Mouse (Mus musculus) gastrocnemius, postnatal 10 days (tissue): ENCODE results near the gene Rapgef4. TPM values are rescaled to one million over a fixed set of nuclear protein-coding genes. Genes with fewer than 3 reads are reported as not detected.
A peak's percentile ranks its signal among the peaks of the same experiment; 100 is the strongest.

ENCODE experiments used
- DNase-seq: peaks from one replicate; pipeline ENCODE4 v3.0.0; 2021; ENCODE audit warnings: mixed read lengths
- total RNA-seq, 2 experiments: library from RNA; stranded (reverse); gene quantifications; 2 replicates each; pipeline ENCODE4 v1.2.3; 2021

The Rapgef4 gene
- total RNA-seq, 2 experiments from 2014 or later = 2.4 to 4.4 TPM

DNA sequence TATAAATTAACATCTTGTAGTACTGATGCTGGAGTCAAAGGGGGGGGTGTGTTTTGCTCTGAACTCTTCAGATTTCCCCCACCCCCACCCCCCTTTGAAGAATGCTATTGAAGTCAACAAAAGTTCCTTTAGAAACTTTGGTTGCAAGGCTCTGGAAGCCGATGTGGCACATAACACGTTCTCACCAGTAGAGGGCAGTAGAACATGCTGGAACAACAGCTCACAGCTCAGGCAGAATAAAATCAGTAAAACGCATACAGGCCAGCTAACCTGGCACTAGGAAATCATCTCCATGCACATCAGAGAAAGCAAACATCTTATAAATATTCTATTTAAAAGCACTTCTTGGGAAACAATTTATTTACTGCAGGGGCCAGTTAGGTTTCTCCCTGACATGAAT is 253.9 kb downstream of the Rapgef4 start:
- DNase-seq = peak; percentile 61

DNA sequence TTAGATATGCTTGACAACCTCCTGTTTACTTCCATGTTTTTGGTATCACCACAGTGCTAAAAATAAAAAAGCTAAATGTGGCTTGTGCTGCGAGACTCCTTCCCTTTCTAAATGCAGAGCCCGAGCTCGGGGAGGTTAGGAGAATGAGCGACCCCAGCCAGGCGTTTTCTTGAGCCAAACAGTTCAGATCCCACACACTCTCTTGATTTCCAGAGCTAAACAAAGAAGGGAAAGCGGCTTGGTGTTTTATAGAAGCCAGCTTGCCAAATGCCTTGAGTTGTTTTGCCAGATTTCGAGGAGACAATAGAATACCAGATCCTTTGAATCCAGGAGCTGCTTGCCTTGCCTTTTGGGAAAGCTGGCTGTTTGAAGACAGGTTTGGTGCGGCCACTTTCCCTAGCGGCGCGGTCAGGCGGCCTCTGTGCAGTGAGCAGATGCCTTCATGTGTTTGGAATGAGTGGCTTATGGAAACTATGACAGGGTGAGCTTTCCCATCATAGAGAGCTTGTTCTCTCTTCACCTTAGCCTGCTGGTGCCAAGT is 254.4 kb downstream of the Rapgef4 start:
- DNase-seq = peak; percentile 27

DNA sequence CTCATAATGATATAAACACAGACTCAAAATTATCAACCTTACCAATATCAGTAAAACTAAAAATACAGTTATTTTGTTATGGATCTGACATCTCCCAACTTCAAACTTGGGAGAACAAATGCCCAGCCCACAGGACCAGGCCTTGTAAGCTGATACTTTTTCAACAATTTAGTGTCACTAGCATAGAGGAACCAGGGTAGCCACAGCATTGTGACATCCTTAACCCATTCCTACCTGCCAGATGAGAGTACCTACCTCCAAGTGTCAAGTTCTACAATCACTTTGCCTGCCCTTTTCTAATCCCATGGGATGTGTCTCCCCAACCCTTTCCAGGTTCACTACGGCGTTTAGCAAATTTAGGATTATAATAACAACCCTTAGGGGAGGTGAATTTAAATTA is 257.4 kb downstream of the Rapgef4 start:
- no peak for DNase-seq

DNA sequence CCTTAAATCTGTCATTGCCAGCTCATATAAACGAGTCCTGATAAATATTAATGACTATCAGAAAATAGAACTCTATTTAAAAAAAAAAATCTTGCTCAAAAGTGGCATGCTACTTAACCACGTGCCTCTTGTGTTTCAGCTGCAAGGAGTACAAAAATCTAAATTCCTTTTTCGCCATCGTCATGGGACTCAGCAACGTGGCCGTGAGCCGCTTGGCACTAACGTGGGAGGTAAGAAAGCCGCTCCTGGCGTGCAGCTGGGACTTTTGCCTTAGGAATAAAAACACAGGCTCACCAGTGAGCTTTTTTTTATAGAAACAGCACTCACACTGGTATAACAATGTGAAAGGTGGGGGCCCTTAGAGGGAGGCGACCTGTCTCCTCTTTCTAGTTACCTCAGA is 257.9 kb downstream of the Rapgef4 start:
- no peak for DNase-seq

DNA sequence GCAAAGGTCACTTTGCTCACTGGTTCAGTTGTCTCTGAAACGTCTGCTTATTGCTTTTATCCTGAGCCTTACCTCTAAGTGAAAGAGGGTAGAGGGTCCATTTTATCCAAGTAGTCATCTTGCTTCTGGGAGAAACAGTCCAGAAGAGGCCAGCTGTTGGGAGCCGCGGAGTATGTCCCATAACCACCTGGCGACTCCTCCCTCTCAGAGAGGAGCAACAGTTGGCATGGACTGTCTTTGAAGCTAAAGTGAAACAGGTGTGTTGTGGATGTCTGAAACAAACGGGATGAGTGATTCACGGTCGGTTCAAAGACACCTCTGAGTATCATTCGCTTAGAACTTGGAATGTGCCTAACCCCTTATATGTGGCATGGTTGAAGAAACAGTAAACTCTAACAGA is 258.4 kb downstream of the Rapgef4 start:
- DNase-seq = no peak

DNA sequence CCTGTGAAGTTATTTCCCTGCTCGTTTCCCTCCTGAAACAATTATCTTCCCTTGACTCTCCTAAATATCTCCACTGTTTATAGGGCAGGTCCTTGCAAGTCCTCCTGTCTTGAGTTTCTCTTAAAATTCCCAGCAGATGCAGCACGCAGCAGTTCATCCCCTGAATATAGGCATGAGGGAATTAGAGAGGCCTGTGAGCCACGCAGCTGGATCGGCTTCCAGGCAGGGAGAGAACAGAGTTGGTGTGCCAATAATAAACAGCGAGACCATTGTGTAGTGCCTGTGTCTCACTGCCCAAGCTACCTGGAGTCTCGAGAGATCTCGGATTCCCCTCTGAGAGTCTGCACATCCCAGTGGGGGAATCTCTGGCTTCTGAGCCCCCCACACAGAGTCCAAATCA is 259.0 kb downstream of the Rapgef4 start:
- no peak for DNase-seq

DNA sequence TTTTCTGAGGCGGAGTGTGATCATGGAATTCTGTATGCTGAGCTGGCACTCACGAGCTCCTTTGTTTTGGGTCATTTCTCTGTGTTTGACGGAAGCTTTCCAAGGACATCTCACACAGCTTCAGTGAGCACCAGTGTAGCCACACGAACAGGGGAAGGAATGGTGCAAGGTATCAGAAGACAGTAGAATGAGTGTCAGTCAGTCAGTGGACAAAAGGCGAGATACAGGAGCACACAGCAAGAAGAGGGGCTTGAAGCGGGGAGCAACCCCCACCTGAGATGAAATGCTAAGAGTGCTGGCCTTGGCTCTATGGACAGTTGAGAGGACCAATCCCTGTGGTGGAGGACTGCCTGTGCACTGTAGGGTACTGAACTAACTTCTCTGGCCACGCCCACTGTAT is 259.7 kb downstream of the Rapgef4 start:
- no peak for DNase-seq

DNA sequence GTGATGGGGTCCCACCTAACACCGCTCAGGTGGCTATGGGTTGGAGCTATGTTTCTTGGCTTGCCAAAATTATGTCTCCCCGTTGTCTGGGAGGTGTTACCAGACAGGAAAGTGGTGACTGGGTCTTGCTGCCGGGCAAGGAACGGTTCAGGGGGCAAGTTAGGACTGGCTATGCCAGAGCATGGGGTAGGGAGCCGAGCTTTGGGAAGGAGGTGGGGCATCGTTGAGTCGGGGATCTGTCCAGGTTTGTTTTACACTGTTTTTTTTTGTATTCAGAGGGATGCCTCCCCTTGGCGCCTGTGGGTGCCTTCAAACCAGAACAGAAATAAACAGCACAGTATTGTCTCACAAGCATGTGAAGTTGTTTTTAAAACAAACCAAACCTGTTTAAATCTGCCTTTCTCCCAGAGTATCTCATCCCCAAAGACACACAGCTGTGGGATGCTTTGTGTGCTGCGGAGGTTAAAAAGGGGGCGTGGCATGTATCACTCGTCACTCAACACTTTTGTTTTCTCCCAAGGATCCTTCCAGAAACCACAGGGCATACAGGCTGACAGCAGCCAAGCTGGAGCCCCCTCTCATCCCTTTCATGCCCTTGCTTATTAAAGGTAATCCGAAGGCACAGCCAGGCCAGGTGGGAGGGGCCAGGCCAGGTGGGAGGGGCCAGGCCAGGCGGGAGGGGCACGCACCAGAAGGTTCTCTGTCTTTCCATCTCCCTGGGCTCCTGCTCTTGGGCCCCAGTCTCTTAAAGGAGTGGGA is 260.9 kb downstream of the Rapgef4 start:
- no peak for DNase-seq

DNA sequence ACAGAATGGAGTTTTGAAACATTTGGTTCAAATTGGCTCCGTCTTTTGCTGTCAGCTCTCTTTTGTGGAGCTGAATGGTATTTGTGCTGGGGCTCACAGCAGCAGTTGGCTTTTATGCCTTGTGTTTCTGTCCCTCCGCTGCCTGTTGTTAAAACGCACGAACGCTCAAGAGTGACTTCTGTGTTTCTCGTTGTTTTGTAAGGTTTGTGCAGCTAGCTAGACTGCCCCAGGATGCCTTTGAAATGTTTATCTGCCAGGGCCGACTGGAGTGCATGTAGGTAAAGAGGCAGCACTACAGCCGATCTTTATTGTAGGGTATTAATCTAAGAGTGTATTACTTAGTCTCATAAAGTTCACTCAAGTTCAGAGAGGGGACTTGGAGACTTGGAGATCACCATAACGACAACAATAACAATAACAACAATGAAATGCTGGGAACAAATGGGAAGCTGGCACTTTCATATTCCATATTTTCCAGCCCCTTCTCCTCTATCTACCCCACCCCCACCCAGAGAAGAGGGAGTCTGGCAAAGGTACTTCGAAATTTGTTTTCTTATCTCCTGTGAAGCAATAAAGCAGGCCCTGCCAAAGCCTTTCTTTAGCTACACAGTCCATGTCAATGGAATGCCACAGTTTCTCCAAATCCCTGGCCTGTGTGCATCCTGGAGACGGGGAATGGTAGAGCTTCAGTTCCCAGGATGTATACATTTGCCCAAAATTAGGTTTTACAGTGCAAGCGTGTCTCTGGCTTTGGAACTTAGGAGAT is 262.1 kb downstream of the Rapgef4 start:
- no peak for DNase-seq

DNA sequence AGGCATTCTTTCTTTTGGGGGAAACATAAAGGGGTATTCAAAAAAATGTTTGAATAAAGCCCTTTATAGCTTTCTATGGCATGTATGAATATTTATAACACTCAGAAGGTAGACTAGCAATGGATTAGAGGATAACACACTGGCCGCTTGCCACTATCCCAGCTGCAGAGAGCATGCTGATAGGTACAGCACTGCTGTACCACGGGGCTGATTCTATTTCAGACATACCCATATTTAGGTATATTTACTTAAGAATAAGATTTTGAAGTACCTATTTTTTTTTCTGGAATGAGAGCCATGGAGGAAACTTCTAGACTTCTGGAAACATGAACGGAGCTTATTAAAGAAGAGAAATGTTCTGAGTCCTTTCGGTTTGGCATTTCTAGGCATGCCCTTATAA is 264.6 kb downstream of the Rapgef4 start:
- DNase-seq = no peak

DNA sequence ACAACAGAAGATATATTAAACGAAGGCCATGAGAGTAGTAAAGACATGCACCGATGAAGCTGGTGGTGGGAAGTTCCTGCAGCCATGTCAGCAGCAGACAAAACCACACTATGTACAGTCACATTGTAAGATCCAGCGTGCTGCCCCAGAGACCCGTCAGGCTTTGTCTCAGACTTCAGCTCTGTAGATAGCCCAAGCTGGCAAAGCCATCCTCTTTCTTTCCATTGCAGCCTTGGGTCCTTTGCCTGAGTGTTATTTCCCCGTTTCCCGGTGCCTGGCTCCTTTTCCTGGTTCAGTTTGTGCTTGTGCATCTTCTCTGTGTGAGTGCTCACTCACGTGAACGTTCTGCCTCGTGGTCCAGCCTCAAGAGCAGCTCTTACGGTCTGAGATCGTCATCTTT is 265.3 kb downstream of the Rapgef4 start:
- no peak for DNase-seq

DNA sequence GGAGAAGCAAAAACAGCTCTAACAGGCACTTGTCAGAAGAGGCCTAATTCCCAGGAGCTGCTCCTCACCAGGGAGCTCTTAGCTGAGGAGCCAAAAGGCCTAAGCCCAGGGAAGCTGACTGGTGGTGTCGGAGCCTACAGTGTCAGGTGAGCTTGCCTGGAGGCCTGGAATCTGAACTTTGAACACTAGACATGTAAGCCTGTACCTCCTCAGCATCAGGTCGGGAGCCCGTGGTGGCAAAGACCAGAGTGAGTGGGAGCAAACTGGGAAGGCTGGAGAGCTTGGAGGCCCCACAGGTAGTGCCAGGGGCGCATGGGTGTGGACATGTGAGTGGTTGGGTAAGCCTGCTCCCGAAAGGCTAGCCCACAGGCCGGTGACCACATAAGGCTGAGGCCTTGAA is 266.8 kb downstream of the Rapgef4 start:
- DNase-seq = no peak

DNA sequence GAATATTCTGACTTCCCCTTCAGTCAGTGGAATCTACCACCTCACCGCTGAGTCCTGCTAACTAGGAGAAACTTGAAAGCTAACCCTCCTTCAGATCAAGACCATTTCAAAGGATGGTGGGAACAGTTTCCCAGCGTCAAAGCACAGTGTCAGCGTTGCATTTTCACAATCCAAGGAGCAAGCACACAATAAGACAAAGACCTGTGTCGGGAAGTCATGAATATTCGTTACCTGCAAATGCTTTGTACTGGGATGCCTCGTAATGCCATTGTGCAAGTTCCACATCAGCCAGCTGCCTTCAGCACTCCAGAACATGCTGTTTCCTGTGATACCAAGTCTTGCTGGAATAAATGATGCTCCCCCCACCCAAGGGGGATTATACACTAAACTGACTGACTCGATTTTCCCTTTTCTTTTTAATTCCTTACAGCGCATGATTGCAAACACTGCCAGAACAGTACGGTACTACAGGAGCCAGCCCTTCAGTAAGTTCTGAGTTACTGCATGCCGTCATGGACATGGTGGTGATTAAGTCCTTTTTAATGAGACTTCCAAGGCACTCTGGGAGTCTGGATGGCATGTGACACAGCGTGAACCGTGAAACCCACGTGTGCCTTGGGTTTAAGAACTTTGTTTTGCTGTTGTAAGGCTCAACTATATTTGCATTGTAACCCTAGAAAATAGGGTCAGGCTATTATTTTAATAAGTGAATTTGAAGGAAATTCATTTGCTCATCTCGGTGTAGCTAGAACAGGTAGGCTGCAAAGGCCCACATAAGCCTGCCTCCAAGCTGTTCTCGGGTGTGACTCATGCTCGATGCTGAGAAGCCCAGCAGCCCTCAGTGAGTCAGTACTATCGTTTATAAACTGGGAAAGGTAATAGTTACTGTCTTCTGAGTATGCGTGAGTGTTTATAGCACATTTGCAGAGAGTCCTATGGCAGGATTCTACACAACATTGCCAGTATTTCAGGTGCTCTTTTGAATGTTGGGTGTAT is 271.8 kb downstream of the Rapgef4 start:
- DNase-seq = no peak

DNA sequence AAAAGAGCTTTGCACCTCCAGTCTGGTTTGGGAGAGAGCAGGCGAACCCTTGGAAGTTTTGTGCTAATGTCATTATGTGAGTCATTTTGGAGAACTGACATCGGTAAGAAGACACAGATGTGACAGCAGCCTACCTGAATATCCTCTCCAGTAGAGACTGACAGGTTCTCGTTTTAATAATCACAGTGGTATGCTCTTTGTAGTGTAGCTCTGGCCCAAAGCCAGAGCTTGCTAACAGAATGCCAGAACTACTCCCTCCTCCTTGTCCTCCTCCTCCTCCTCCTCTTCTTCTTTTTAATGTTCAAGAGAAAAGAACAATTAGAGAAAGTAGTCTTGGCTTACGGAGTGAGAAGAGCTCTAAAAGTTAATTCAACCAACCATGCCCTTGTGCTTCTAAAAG is 272.8 kb downstream of the Rapgef4 start:
- DNase-seq = no peak

DNA sequence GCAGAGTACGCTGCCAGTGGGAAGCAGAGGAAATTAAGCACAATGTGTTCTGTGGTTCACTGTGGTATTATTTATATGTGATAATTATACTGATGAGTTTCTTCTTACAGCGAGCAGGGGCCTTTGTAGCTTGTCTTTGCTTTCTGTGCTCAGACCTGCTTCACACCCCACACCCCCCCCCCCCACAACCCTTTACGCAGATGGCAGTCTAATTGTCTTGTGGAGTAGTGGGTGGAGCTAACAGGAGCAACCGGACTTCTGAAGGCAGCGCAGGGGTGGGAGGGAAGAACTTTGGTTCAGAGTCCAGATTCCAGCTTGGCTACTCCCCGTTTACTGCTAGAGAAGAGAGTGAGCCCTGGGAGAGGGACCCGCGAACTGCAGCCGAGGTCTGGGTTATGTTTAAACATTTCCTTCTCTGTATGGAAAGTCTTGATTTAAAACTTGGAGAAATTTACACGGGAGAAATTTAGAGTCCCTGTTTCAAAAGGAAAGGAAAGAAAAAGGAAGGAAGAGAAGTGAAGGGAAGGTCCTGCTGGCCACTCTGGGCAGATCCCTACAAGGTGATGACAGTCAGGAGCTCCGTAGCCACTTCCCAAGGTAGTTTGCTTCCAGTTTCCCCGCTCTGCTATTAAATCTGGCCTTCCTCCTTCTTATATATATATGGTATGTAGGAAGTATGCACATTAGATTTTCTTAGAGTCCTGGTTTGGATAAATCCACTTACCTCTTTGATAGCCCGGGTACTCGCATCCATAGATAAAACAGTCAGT is 274.0 kb downstream of the Rapgef4 start:
- DNase-seq = no peak

DNA sequence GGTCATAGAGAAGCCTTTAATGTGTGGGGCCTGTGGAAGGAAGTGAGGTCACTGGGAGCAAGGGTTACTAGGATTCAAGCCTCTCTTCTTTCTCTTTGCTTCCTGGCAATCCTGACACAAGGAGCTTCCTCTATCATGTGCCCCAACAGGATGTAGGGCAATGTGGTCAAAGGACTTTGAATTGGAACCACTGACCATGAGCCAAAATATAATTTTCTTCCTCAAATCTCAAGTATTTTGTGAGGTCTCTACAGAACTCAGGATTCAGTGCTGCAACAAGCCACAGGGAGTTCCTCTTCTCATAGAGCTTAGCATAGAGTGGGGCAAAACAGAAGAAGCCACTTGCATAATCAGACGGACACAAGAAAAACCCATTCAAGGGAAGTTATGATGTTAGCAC is 279.7 kb downstream of the Rapgef4 start:
- no peak for DNase-seq

DNA sequence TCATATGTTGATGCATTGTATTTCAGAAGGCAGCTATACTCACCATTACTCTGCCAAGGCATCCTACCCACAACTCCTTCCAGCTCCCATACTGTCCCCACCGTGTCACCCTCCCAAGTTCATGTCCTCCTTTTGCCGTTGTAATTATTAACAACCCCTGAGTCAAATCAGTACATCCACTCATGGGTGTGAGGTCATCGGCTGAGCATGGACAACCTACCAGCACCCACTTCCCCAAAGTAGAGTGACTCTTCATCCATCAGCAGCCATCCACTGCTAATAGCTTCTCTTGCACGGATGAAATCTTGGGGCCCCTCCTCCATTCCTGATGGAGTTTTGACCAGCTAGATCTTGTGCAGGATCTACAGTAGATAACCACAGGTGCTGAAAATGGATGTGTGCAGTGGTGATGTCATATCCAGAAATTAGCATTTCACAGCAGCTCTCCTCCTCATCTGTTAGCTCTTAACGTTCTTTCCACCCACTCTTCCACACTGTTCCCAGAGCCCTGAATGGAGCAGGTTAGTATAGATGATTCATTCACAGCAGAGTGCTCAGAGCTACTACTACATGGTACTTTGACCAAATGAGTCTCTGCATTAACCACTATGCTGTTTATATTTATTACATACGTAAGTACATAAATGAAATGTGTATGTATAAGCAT is 281.9 kb downstream of the Rapgef4 start:
- DNase-seq = no peak

DNA sequence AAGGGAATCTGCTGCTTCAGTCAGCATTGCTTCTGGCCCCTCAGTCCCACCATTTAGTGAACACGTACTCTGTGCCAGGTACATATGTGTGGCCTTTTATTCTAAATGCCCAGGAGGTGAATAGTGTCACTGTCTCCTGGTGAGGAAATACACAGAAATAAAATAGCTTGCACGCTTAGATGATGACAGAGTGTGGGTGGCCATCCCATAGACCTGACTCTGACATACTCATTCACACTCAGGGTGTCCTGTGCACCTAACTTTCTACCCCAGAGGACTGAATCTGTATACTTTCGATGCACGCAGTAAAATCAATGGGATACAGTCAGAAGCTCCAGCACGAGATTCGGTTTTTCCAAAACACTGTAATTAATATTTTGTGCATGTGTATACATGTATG is 286.4 kb downstream of the Rapgef4 start:
- no peak for DNase-seq

DNA sequence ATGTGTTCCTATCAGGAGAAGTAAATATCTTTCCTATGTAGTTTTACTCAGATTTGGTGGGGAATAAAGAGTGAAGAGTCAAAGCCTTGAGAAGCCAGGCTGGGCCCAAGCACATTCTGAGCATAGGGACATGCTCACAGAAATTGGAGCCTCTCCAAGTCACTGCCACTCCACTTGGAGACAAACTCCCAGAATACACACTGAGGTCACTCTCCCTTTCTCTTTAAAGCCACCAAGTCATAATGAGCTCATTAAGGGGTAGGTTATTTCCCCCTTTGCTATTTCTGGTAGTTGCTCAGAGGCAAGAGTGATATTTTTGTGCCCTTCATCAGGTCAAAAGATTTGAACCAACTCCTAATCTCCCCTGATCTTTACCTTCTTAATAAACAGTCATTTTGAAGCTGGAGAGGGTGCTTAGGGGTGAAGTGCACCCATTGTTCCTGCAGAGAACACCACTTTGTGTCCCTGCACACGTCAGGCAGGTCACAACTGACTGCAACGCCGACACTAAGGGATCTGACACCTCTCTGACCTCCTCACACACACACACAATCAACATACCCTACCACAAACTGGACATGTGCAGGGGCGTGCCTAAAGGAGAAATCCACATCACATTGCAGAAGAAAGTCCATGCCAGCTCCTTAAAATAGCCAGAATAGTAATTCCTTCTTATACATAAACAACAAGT is 288.8 kb downstream of the Rapgef4 start:
- DNase-seq = no peak

DNA sequence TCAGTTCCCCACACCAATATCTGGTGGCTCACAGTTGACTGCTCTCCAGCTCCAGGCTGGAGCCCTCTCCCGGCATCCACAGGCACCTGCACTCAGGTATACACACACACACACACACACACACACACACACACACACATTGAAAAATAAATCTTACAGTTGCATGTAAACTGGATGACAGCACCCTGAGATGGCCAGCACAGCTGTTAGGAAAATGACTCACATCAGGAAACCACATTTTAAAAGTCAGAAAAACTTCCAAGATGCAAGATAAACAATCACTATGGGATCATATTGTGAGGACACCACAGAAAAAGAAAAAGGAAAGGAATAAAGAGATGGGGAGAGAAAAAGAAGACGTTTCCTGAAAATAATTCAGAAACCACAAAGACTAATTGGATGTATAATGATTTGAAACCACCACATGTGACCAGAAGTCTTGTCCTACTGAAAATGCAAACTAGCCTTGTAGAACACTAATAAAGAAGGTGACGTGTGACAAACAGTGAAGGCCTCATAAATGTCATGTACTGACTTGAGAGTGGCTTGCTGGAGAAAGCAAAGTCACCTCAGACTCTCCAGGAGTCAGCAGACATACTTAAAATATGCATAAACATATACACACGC is 297.3 kb downstream of the Rapgef4 start:
- no peak for DNase-seq
